Mouse (Mus musculus): ENCODE results near the gene Ticam1. TPM values are rescaled to one million over a fixed set of nuclear protein-coding genes. Genes with fewer than 3 reads are reported as not detected.

Ticam1 gene
- polyA plus RNA-seq, 1 experiment from 2014 or later: 1.3 TPM

DNA sequence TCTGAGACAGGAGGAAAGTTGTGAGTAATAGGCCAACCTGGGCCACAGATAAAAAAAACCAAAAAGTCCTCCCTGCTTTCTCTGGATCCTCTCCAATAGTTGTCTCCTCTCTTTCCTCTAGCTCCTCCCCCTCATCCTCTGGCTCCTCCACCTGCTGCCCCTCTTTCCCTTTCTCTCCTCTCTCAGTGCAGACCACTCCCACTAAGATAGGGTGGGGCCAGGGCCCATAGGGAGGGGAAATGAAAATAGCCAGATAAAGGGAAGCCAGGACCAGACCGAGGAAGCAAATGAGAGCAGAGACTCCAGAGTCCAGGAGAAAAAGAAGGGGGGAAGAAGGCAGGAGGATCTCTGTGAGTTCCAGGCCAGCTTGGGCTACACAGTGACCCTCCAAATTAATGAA, 51.7 kb downstream of the Ticam1 start:
- Histone ChIP-seq H3K27ac (ENCODE audit: low read length) (no peak overlapping the region), H3K9me3 (replicated peaks; ENCODE audit: control insufficient read depth, low read length, poor library complexity, severe bottlenecking) (no peaks in the 10 kb centered on the region), H3K4me2 (ENCODE audit: low read length) (no peak overlapping the region), H3K9ac (ENCODE audit: low read depth, low read length) (no peak overlapping the region), H3K27me3 (ENCODE audit: control insufficient read depth, insufficient read depth, low read depth, low read length) (peaks cover 3% of the 10 kb centered on the region; the same call in 1 of the 2 replicates), H3K4me3 (ENCODE audit: low read depth, low read length) (no peak overlapping the region), H3K4me1 (ENCODE audit: control insufficient read depth, insufficient read depth, low read length) (no peaks in the 10 kb centered on the region), H3K36me3 (ENCODE audit: control insufficient read depth, insufficient read depth, low read length) (no peaks in the 10 kb centered on the region)
- WGBS: 35% methylated on average over 1 of the region's 1 CpGs
- ATAC-seq: no peak

DNA sequence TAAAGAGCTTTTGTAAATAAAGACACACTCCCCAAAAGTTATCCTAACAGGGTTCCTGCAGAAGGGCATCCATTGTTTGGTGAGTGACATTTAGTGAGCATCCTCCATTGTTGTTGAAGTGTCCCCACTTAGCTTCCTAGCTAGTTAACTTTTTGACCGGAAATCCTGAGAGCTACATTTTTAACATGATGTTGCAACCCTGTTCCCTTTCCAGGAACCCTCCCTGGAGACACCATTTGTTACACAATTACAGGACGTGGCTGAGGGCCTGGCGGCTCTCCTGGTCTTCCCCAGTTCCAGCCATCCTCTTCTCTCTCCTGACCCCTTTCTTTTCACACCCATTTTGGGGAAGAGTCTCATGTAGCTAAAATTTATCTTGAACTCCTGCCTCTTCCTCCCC, 56.8 kb downstream of the Ticam1 start:
- H3K4me2 ChIP-seq (ENCODE audit: low read length): peak overlapping the region; percentile 80; the same call in 1 of the 2 replicates
- WGBS: 71% methylated on average over 3 of the region's 3 CpGs
- no peak overlapping the region for H3K4me3 ChIP-seq (ENCODE audit: low read depth, low read length)
- no peaks in the 10 kb centered on the region for H3K9me3 ChIP-seq (replicated peaks; ENCODE audit: control insufficient read depth, low read length, poor library complexity, severe bottlenecking)
- H3K36me3 ChIP-seq (ENCODE audit: control insufficient read depth, insufficient read depth, low read length): no peaks in the 10 kb centered on the region
- no peak for ATAC-seq
- no peak overlapping the region for H3K9ac ChIP-seq (ENCODE audit: low read depth, low read length)
- no peak overlapping the region for H3K27ac ChIP-seq (ENCODE audit: low read length)
- no peaks in the 10 kb centered on the region for H3K27me3 ChIP-seq (ENCODE audit: control insufficient read depth, insufficient read depth, low read depth, low read length)
- peaks cover 25% of the 10 kb centered on the region for H3K4me1 ChIP-seq (ENCODE audit: control insufficient read depth, insufficient read depth, low read length)

MicroRNA genes within 50 kb of the gene (microRNA counts, 519-probe panel; counts per million panel counts)
- microRNA mmu-miR-7b: 2,646 counts per million, percentile 79 among the panel's probes with 10 or more counts

Small RNAs within 50 kb of the gene (microRNA-seq; reads per million reads assigned to microRNA genes)
- 3,671 reads per million, percentile 88 among the genes with 10 or more reads in this experiment for gene Mir7b

Other genes with a start within 250 kb of the Ticam1 start
- 102 and 108 TPM in 2 replicates for gene Sh3gl1, start 240.2 kb downstream of the Ticam1 start, polyA plus RNA-seq (2015; fragmentation: Nextera tagmentation; extraction: Ambion mirVana)
- gene Chaf1a, start 236.3 kb downstream of the Ticam1 start, polyA plus RNA-seq (2015; fragmentation: Nextera tagmentation; extraction: Ambion mirVana): 3.6 and 5.0 TPM in 2 replicates
- gene Ubxn6, start 201.8 kb downstream of the Ticam1 start, polyA plus RNA-seq (2015; fragmentation: Nextera tagmentation; extraction: Ambion mirVana): 84.0 and 88.5 TPM in 2 replicates
- 140 and 148 TPM in 2 replicates for gene Hdgfl2, start 197.2 kb downstream of the Ticam1 start, polyA plus RNA-seq (2015; fragmentation: Nextera tagmentation; extraction: Ambion mirVana)
- 0.05 and 0.15 TPM in 2 replicates for gene Plin4, start 167.0 kb downstream of the Ticam1 start, polyA plus RNA-seq (2015; fragmentation: Nextera tagmentation; extraction: Ambion mirVana)
- gene Plin5, start 159.2 kb downstream of the Ticam1 start, polyA plus RNA-seq (2015; fragmentation: Nextera tagmentation; extraction: Ambion mirVana): 1.2 and 2.8 TPM in 2 replicates
- gene Lrg1, start 154.8 kb downstream of the Ticam1 start, polyA plus RNA-seq (2015; fragmentation: Nextera tagmentation; extraction: Ambion mirVana): 0.25 and 0.30 TPM in 2 replicates
- gene Sema6b, start 136.4 kb downstream of the Ticam1 start, polyA plus RNA-seq (2015; fragmentation: Nextera tagmentation; extraction: Ambion mirVana): 13.2 and 14.4 TPM in 2 replicates
- 10.5 and 10.8 TPM in 2 replicates for gene Tnfaip8l1, start 114.3 kb downstream of the Ticam1 start, polyA plus RNA-seq (2015; fragmentation: Nextera tagmentation; extraction: Ambion mirVana)
- 65.7 and 71.5 TPM in 2 replicates for gene Mydgf, start 92.9 kb downstream of the Ticam1 start, polyA plus RNA-seq (2015; fragmentation: Nextera tagmentation; extraction: Ambion mirVana)
- 24.2 and 25.4 TPM in 2 replicates for gene Dpp9, start 57.9 kb downstream of the Ticam1 start, polyA plus RNA-seq (2015; fragmentation: Nextera tagmentation; extraction: Ambion mirVana)
- 15.5 and 18.2 TPM in 2 replicates for gene Fem1a, start 20.0 kb downstream of the Ticam1 start, polyA plus RNA-seq (2015; fragmentation: Nextera tagmentation; extraction: Ambion mirVana)
- gene Plin3, start 16.1 kb upstream of the Ticam1 start, polyA plus RNA-seq (2015; fragmentation: Nextera tagmentation; extraction: Ambion mirVana): 10.7 and 12.3 TPM in 2 replicates
- not detected in 2 replicates for gene Arrdc5, start 23.5 kb upstream of the Ticam1 start, polyA plus RNA-seq (2015; fragmentation: Nextera tagmentation; extraction: Ambion mirVana)
- gene Uhrf1, start 26.5 kb upstream of the Ticam1 start, polyA plus RNA-seq (2015; fragmentation: Nextera tagmentation; extraction: Ambion mirVana): 11.6 and 15.6 TPM in 2 replicates
- gene Kdm4b, start 49.3 kb upstream of the Ticam1 start, polyA plus RNA-seq (2015; fragmentation: Nextera tagmentation; extraction: Ambion mirVana): 63.7 and 75.3 TPM in 2 replicates
- gene Ptprs, start 199.7 kb upstream of the Ticam1 start, polyA plus RNA-seq (2015; fragmentation: Nextera tagmentation; extraction: Ambion mirVana): 293 and 299 TPM in 2 replicates
- gene Znrf4, start 235.6 kb upstream of the Ticam1 start, polyA plus RNA-seq (2015; fragmentation: Nextera tagmentation; extraction: Ambion mirVana): not detected in 2 replicates

All from midbrain, embryonic 16.5 days (tissue).